Mouse (Mus musculus): ENCODE measurements around the gene Fer. TPM values are rescaled to one million over a fixed set of nuclear protein-coding genes. Genes with fewer than 3 reads are reported as not detected.

The Fer gene
- total RNA-seq, 2 experiments from 2014 or later, result 30.0 to 30.9 TPM

- intact Hi-C loops (cut with DNase I), result no loop called here
- no peak for DNase-seq (ENCODE audit: extremely low spot score in 1 of 2, low spot score in 2 of 2)
- TF ChIP-seq CTCF (IDR thresholded peaks at IDR 0.05), result no peak
- H3K27ac ChIP-seq, result no peak overlapping the region
- no peak overlapping the region for H3K4me3 ChIP-seq
Measured at GRCm38 (mm10) chr17:64100172-64100510, 237.3 kb downstream of the Fer start.

- no peak overlapping the region for H3K27ac ChIP-seq
- intact Hi-C loops (cut with DNase I), result no loop called here
- H3K4me3 ChIP-seq, result no peak overlapping the region
- no peak for TF ChIP-seq CTCF (IDR thresholded peaks at IDR 0.05)
- no peak for DNase-seq (ENCODE audit: extremely low spot score in 1 of 2, low spot score in 2 of 2)
Measured at GRCm38 (mm10) chr17:64108773-64109172, 245.9 kb downstream of the Fer start.

- DNase-seq (ENCODE audit: extremely low spot score in 1 of 2, low spot score in 2 of 2), result no peak
- Histone ChIP-seq H3K4me3 (no peak overlapping the region), H3K27ac (no peak overlapping the region)
- no peak for TF ChIP-seq CTCF (IDR thresholded peaks at IDR 0.05)
- intact Hi-C loops (cut with DNase I), result no loop called here
Measured at GRCm38 (mm10) chr17:64109871-64110270, 247.0 kb downstream of the Fer start.

GRCm38 (mm10) chr17:64113625-64114024 lies 250.8 kb downstream of the Fer start:
- TF ChIP-seq CTCF (IDR thresholded peaks at IDR 0.05), result no peak
- intact Hi-C loops (cut with DNase I), result no loop called here
- no peak for DNase-seq (ENCODE audit: extremely low spot score in 1 of 2, low spot score in 2 of 2)
- H3K4me3 ChIP-seq, result no peak overlapping the region
- H3K27ac ChIP-seq, result no peak overlapping the region

GRCm38 (mm10) chr17:64116762-64117161 lies 253.9 kb downstream of the Fer start:
- TF ChIP-seq CTCF (IDR thresholded peaks at IDR 0.05), result no peak
- DNase-seq (ENCODE audit: extremely low spot score in 1 of 2, low spot score in 2 of 2), result no peak
- intact Hi-C loops (cut with DNase I), result no loop called here
- no peak overlapping the region for H3K4me3 ChIP-seq
- H3K27ac ChIP-seq, result no peak overlapping the region

GRCm38 (mm10) chr17:64119697-64120288 lies 256.9 kb downstream of the Fer start:
- no peak for DNase-seq (ENCODE audit: extremely low spot score in 1 of 2, low spot score in 2 of 2)
- H3K27ac ChIP-seq, result peak overlapping the region; percentile 58
- no peak overlapping the region for H3K4me3 ChIP-seq
- intact Hi-C loops (cut with DNase I), result loop anchor here (5.0 kb wide), 1 partner anchor 72 kb away; no protein-coding TSS in a partner anchor
- TF ChIP-seq CTCF (IDR thresholded peaks at IDR 0.05), result no peak

GRCm38 (mm10) chr17:64122556-64122955 lies 259.7 kb downstream of the Fer start:
- no peak overlapping the region for H3K27ac ChIP-seq
- H3K4me3 ChIP-seq, result no peak overlapping the region
- intact Hi-C loops (cut with DNase I), result loop anchor here (5.0 kb wide), 1 partner anchor 75 kb away; no protein-coding TSS in a partner anchor
- no peak for TF ChIP-seq CTCF (IDR thresholded peaks at IDR 0.05)
- no peak for DNase-seq (ENCODE audit: extremely low spot score in 1 of 2, low spot score in 2 of 2)

GRCm38 (mm10) chr17:64123732-64124131 lies 260.9 kb downstream of the Fer start:
- intact Hi-C loops (cut with DNase I), result loop anchor here (5.0 kb wide), 1 partner anchor 76 kb away; no protein-coding TSS in a partner anchor
- no peak overlapping the region for H3K4me3 ChIP-seq
- TF ChIP-seq CTCF (IDR thresholded peaks at IDR 0.05), result no peak
- no peak for DNase-seq (ENCODE audit: extremely low spot score in 1 of 2, low spot score in 2 of 2)
- no peak overlapping the region for H3K27ac ChIP-seq

- no peak overlapping the region for H3K4me3 ChIP-seq
- intact Hi-C loops (cut with DNase I), result no loop called here
- DNase-seq (ENCODE audit: extremely low spot score in 1 of 2, low spot score in 2 of 2), result no peak
- TF ChIP-seq CTCF (IDR thresholded peaks at IDR 0.05), result no peak
- no peak overlapping the region for H3K27ac ChIP-seq
Measured at GRCm38 (mm10) chr17:64126904-64127303, 264.0 kb downstream of the Fer start.

- H3K27ac ChIP-seq, result no peak overlapping the region
- no peak for TF ChIP-seq CTCF (IDR thresholded peaks at IDR 0.05)
- no peak overlapping the region for H3K4me3 ChIP-seq
- intact Hi-C loops (cut with DNase I), result no loop called here
- DNase-seq (ENCODE audit: extremely low spot score in 1 of 2, low spot score in 2 of 2), result no peak
Measured at GRCm38 (mm10) chr17:64129750-64130149, 266.9 kb downstream of the Fer start.

GRCm38 (mm10) chr17:64130356-64130755 lies 267.5 kb downstream of the Fer start:
- TF ChIP-seq CTCF (IDR thresholded peaks at IDR 0.05), result no peak; the same call in 1 of the 2 replicates
- DNase-seq (ENCODE audit: extremely low spot score in 1 of 2, low spot score in 2 of 2), result peak; percentile 32 to 67
- H3K27ac ChIP-seq, result no peak overlapping the region
- intact Hi-C loops (cut with DNase I), result no loop called here
- H3K4me3 ChIP-seq, result no peak overlapping the region

GRCm38 (mm10) chr17:64132183-64132582 lies 269.3 kb downstream of the Fer start:
- no peak overlapping the region for H3K27ac ChIP-seq
- TF ChIP-seq CTCF (IDR thresholded peaks at IDR 0.05), result no peak
- H3K4me3 ChIP-seq, result no peak overlapping the region
- no peak for DNase-seq (ENCODE audit: extremely low spot score in 1 of 2, low spot score in 2 of 2)
- intact Hi-C loops (cut with DNase I), result no loop called here

GRCm38 (mm10) chr17:64135941-64136650 lies 273.2 kb downstream of the Fer start:
- H3K27ac ChIP-seq, result no peak overlapping the region

More at GRCm38 (mm10) chr17:64135941-64136650, 273.2 kb downstream of the Fer start:
- DNase-seq (ENCODE audit: extremely low spot score in 1 of 2, low spot score in 2 of 2), result no peak
- no peak for TF ChIP-seq CTCF (IDR thresholded peaks at IDR 0.05)
- intact Hi-C loops (cut with DNase I), result loop anchor here (5.0 kb wide), 1 partner anchor 196 kb away; the partner anchor contains the start of gene Pja2
- H3K4me3 ChIP-seq, result no peak overlapping the region

Data from left cerebral cortex, adult 2 months (tissue).